Mouse (Mus musculus) heart, embryonic 16.5 days (tissue): ENCODE results near the gene Gm28043. TPM values are rescaled to one million over a fixed set of nuclear protein-coding genes. Genes with fewer than 3 reads are reported as not detected.

Experiments used
- ATAC-seq: fragments of 200-750 bp; cut with Nextera tagmentation; replicated peaks from 2 replicates; pipeline ENCODE4 v1.8.0; 2017; ENCODE audit warnings: moderate number of reproducible peaks; ENCODE audit not compliant: insufficient read depth, low FRiP score; ENCODE audit errors: extremely low read depth
- H3K27ac ChIP-seq: fragments of 300-500 bp; sonication (generic); 2 replicates; pipeline ENCODE4 v1.5.1; 2014; ENCODE audit warnings: mild to moderate bottlenecking, low read length, control low read depth, moderate library complexity
- H3K27me3 ChIP-seq: fragments of 300-500 bp; sonication (generic); 2 replicates; pipeline ENCODE4 v1.6.1; 2014; ENCODE audit warnings: low read length, mixed read lengths; ENCODE audit not compliant: control insufficient read depth, insufficient read depth
- H3K36me3 ChIP-seq: fragments of 300-500 bp; sonication (generic); 2 replicates; pipeline ENCODE4 v1.6.1; 2014; ENCODE audit not compliant: control insufficient read depth, insufficient read depth
- H3K4me1 ChIP-seq: fragments of 300-500 bp; sonication (generic); 2 replicates; pipeline ENCODE4 v1.6.1; 2014; ENCODE audit warnings: low read length, mixed read lengths; ENCODE audit not compliant: control insufficient read depth, insufficient read depth
- H3K4me2 ChIP-seq: fragments of 300-500 bp; sonication (generic); 2 replicates; pipeline ENCODE4 v1.6.1; 2014; ENCODE audit warnings: low read depth, mild to moderate bottlenecking, control low read depth, low read length
- H3K4me3 ChIP-seq: fragments of 300-500 bp; sonication (generic); 2 replicates; pipeline ENCODE4 v1.5.1; 2014; ENCODE audit warnings: mild to moderate bottlenecking, control low read depth, low read length
- H3K9ac ChIP-seq: fragments of 300-500 bp; sonication (generic); 2 replicates; pipeline ENCODE4 v1.6.1; 2014; ENCODE audit warnings: low read length, control low read depth
- H3K9me3 ChIP-seq: fragments of 300-500 bp; sonication (generic); replicated peaks from 2 replicates; pipeline ENCODE4 v1.6.1; 2016; ENCODE audit warnings: low read length; ENCODE audit not compliant: control insufficient read depth
- WGBS: fragments of 180-500 bp; shearing (Covaris S2); extraction: QIAGEN DNeasy Blood & Tissue Kit; methylation state at CpG from one replicate; pipeline ENCODE4 v1.1.7; 2014; 5-methylcytosine and 5-hydroxymethylcytosine counted together
- polyA plus RNA-seq: library from polyadenylated mRNA; unstranded; fragments of >200 nt; fragmentation: Nextera tagmentation; extraction: Ambion mirVana; gene quantifications from 2 replicates; pipeline ENCODE4 v1.2.1, GENCODE M21; 2015

Gm28043 gene
- polyA plus RNA-seq, 1 experiment from 2014 or later = 2.1 TPM

DNA sequence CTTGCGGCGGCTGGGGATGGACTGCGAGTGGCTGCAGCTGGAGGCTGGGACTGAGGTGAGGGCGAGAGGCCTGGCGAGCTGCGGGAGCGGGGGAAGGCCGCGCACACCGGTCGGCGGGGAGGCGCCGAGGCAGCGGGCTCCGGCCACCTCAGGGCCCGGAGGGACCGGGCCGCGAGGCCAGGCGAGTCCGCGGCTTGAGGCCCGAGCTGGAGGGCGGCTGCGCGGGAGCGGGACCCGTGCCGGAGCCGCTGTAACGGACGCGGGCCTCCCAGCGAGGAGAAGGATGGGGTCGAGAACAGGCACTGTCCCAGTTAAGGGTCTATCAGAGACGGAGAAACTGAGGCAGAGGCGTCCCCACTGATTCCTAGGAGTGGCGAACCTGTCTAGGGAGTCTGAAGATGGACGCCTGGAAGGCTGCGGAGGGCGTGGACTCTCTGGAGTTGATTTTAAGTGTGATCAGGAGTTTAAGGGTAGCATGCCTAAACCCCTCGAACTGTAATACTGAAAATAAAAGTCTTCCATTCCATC is 412 bp downstream of the Gm28043 start:
- Histone ChIP-seq H3K4me1 (peaks cover 17% of the 10 kb centered on the region), H3K9me3 (no peaks in the 10 kb centered on the region), H3K27me3 (no peaks in the 10 kb centered on the region), H3K36me3 (peaks cover 10% of the 10 kb centered on the region), H3K4me3 (peak overlapping the region; percentile 92), H3K27ac (peak overlapping the region; percentile 94), H3K4me2 (peak overlapping the region; percentile 87), H3K9ac (peak overlapping the region; percentile 99)
- peak; percentile 47; the same call in 1 of the 2 replicates for ATAC-seq
- under 1% methylated on average over 42 of the region's 43 CpGs for WGBS

- H3K27ac ChIP-seq = peak overlapping the region; percentile 94
- no peak for ATAC-seq
Observed at GRCm38 (mm10) chr17:29615616-29616015, 940 bp downstream of the Gm28043 start.

GRCm38 (mm10) chr17:29619231-29619630 is 4.6 kb downstream of the Gm28043 start:
- H3K4me2 ChIP-seq = no peak overlapping the region
- H3K27ac ChIP-seq = no peak overlapping the region
- H3K9ac ChIP-seq = no peak overlapping the region
- no peaks in the 10 kb centered on the region for H3K27me3 ChIP-seq
- peaks cover 14% of the 10 kb centered on the region for H3K4me1 ChIP-seq
- H3K9me3 ChIP-seq = no peaks in the 10 kb centered on the region
- no peak overlapping the region for H3K4me3 ChIP-seq
- WGBS = 83% methylated on average over 3 of the region's 3 CpGs
- peaks cover 33% of the 10 kb centered on the region for H3K36me3 ChIP-seq
- no peak for ATAC-seq

More at GRCm38 (mm10) chr17:29615616-29616015, 940 bp downstream of the Gm28043 start:
- Histone ChIP-seq H3K27me3 (no peaks in the 10 kb centered on the region), H3K9ac (peak overlapping the region; percentile 99), H3K36me3 (peaks cover 10% of the 10 kb centered on the region), H3K9me3 (no peaks in the 10 kb centered on the region), H3K4me1 (peaks cover 17% of the 10 kb centered on the region), H3K4me2 (peak overlapping the region; percentile 87), H3K4me3 (peak overlapping the region; percentile 92)
- WGBS = 14% methylated on average over 4 of the region's 4 CpGs

GRCm38 (mm10) chr17:29623488-29623887 is 8.8 kb downstream of the Gm28043 start:
- no peak for ATAC-seq
- Histone ChIP-seq H3K9me3 (no peaks in the 10 kb centered on the region), H3K27ac (no peak overlapping the region), H3K4me3 (no peak overlapping the region), H3K4me2 (no peak overlapping the region), H3K9ac (no peak overlapping the region), H3K27me3 (no peaks in the 10 kb centered on the region), H3K36me3 (peaks cover 51% of the 10 kb centered on the region), H3K4me1 (no peaks in the 10 kb centered on the region)
- WGBS = 93% methylated on average over 8 of the region's 8 CpGs

DNA sequence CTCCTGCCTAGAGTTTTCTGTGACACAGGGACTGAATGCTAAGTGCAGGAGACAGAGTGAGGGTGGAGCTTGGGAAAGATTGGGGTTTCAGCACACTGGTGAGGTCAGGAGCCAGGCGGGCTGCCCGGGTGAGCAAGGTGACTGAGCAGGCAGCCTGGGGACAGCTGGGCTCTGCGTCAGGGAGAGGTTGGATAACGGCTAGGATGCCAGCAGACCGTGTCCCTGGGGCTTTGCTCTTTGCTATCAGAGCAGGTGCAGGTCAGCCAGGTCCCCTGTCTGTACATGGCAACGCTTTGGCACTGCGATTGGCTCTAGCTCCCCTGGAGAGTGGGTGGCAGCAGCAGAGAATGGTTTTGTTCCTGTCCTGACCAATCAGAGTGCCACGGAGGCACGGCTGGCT is 12.6 kb downstream of the Gm28043 start:
- Histone ChIP-seq H3K9ac (no peak overlapping the region), H3K4me1 (no peaks in the 10 kb centered on the region), H3K9me3 (no peaks in the 10 kb centered on the region), H3K27me3 (no peaks in the 10 kb centered on the region), H3K4me3 (no peak overlapping the region), H3K27ac (no peak overlapping the region), H3K36me3 (peaks cover 58% of the 10 kb centered on the region), H3K4me2 (no peak overlapping the region)
- 90% methylated on average over 9 of the region's 9 CpGs for WGBS
- ATAC-seq = no peak

GRCm38 (mm10) chr17:29628946-29629345 is 14.3 kb downstream of the Gm28043 start:
- Histone ChIP-seq H3K36me3 (peaks cover 46% of the 10 kb centered on the region), H3K4me2 (no peak overlapping the region), H3K4me3 (no peak overlapping the region), H3K9me3 (no peaks in the 10 kb centered on the region), H3K9ac (no peak overlapping the region), H3K4me1 (no peaks in the 10 kb centered on the region), H3K27me3 (no peaks in the 10 kb centered on the region), H3K27ac (no peak overlapping the region)
- ATAC-seq = no peak
- WGBS = 65% methylated on average over 5 of the region's 5 CpGs

DNA sequence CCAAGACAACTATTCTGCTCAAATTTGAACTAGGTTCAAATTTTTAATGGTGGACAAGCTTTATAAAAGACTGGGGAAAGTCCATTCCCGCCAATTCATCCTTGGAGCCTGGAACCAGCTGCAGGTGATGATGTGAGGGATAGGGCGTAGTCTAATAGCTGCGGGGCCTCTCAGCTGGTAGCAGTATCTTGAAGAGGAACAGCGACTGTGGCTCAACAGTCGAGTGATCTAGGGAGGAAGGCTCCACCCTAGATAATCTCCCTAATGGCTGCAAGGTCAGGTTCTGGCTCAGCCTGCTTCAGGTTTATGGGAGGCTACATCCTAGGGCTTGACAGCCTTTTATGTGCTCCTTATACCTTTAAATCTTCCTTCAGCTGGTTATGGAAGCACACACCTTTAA is 14.9 kb downstream of the Gm28043 start:
- Histone ChIP-seq H3K36me3 (peaks cover 46% of the 10 kb centered on the region), H3K4me2 (no peak overlapping the region), H3K9me3 (no peaks in the 10 kb centered on the region), H3K27ac (no peak overlapping the region), H3K9ac (no peak overlapping the region), H3K4me3 (no peak overlapping the region), H3K4me1 (no peaks in the 10 kb centered on the region), H3K27me3 (no peaks in the 10 kb centered on the region)
- ATAC-seq = no peak
- 64% methylated on average over 5 of the region's 5 CpGs for WGBS

GRCm38 (mm10) chr17:29632312-29632711 is 17.6 kb downstream of the Gm28043 start:
- Histone ChIP-seq H3K4me3 (no peak overlapping the region), H3K9ac (no peak overlapping the region), H3K27ac (no peak overlapping the region), H3K4me2 (no peak overlapping the region), H3K4me1 (peaks cover 4% of the 10 kb centered on the region), H3K27me3 (no peaks in the 10 kb centered on the region), H3K9me3 (no peaks in the 10 kb centered on the region), H3K36me3 (peaks cover 52% of the 10 kb centered on the region)
- 90% methylated on average over 11 of the region's 11 CpGs for WGBS
- ATAC-seq = no peak

DNA sequence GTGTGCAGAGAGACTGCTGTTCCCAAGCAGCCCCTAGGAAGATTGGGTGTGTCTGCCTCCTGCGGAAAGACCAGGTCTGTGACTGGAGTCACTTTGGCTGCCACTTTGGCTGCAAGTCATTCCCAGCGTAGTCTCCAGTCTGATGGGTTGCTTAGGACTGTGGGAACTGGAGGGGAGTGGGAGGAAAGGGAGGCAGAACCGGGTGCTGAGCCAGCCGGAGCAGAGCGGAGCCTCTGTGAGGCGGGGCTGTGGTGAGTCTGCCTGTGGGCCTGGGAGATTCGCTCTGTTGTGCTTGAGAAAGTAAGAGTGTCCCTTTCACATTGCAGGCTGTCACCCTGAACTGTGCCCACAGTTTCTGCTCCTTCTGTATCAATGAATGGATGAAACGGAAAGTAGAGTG is 20.8 kb downstream of the Gm28043 start:
- Histone ChIP-seq H3K9ac (no peak overlapping the region), H3K4me1 (peaks cover 9% of the 10 kb centered on the region), H3K36me3 (peaks cover 35% of the 10 kb centered on the region), H3K27me3 (no peaks in the 10 kb centered on the region), H3K27ac (no peak overlapping the region), H3K4me2 (no peak overlapping the region), H3K4me3 (no peak overlapping the region), H3K9me3 (no peaks in the 10 kb centered on the region)
- 79% methylated on average over 8 of the region's 8 CpGs for WGBS
- ATAC-seq = no peak
